Mouse (Mus musculus): ENCODE results near the gene Scyl2.

DNA sequence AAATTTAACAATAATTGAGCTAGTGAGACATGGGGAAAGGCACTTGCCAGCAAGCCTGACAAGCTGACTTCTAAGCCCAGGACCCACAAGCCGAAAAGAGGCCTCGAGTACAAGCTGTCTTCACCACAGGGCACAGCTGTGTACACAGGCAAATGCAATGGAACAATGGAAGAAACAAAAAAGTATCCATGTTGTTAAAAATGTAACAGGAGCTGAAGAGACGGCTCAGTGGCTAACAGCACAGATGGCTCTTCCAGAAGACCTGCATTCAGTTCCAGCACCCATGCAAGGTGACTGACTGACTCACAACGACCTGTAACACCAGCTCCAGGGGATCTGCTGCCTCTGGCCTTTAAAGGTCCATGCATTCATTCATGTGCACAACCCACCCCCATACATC lies 9.5 kb downstream of the Scyl2 start:
- TF ChIP-seq CTCF (IDR thresholded peaks at IDR 0.05; ENCODE audit: borderline replicate concordance, insufficient read depth, low read length) (no peak), POLR2A (IDR thresholded peaks at IDR 0.05; ENCODE audit: low read depth, low read length) (no peak)
